Mouse (Mus musculus) hindbrain, embryonic 15.5 days (tissue): ENCODE measurements around the gene H2-M2. TPM values are rescaled to one million over a fixed set of nuclear protein-coding genes. Genes with fewer than 3 reads are reported as not detected.
"Not testable (repeated sequence)": the region's sequence is repeated elsewhere in the genome, so short reads cannot be mapped to it uniquely, and the experiment has no call there.

ENCODE experiments used
- ATAC-seq: fragments of 200-750 bp; cut with Nextera tagmentation; 2 replicates; pipeline ENCODE4 v1.8.0; 2017; ENCODE audit warnings: low read depth, moderate number of reproducible peaks, moderate TSS enrichment; ENCODE audit not compliant: low FRiP score
- H3K27ac ChIP-seq: fragments of 300-500 bp; sonication (generic); replicated peaks from 2 replicates; pipeline ENCODE4 v1.5.1; 2015; ENCODE audit warnings: mild to moderate bottlenecking, inconsistent platforms
- H3K27me3 ChIP-seq: fragments of 300-500 bp; sonication (generic); 2 replicates; pipeline ENCODE4 v1.6.1; 2015; ENCODE audit warnings: control low read depth, inconsistent platforms
- H3K36me3 ChIP-seq: fragments of 300-500 bp; sonication (generic); 2 replicates; pipeline ENCODE4 v1.6.1; 2015; ENCODE audit warnings: control low read depth, inconsistent platforms
- H3K4me1 ChIP-seq: fragments of 300-500 bp; sonication (generic); replicated peaks from 2 replicates; pipeline ENCODE4 v1.6.1; 2015; ENCODE audit warnings: control low read depth, inconsistent platforms
- H3K4me2 ChIP-seq: fragments of 300-500 bp; sonication (generic); 2 replicates; pipeline ENCODE4 v1.6.1; 2015; ENCODE audit warnings: moderate library complexity, mild to moderate bottlenecking, inconsistent platforms
- H3K4me3 ChIP-seq: fragments of 300-500 bp; sonication (generic); 2 replicates; pipeline ENCODE4 v1.5.1; 2015; ENCODE audit warnings: mild to moderate bottlenecking, inconsistent platforms
- H3K9ac ChIP-seq: fragments of 300-500 bp; sonication (generic); 2 replicates; pipeline ENCODE4 v1.6.1; 2015; ENCODE audit warnings: inconsistent platforms
- H3K9me3 ChIP-seq: fragments of 300-500 bp; sonication (generic); 2 replicates; pipeline ENCODE4 v1.6.1; 2016; ENCODE audit warnings: control low read depth, inconsistent platforms
- WGBS: fragments of 180-500 bp; shearing (Covaris S2); methylation state at CpG from one replicate; pipeline ENCODE4 v1.1.7; 2015; 5-methylcytosine and 5-hydroxymethylcytosine counted together
- polyA plus RNA-seq: library from polyadenylated mRNA; unstranded; fragments of >200 nt; fragmentation: Nextera tagmentation; extraction: Ambion mirVana; gene quantifications from 2 replicates; pipeline ENCODE4 v1.2.1, GENCODE M21; 2015

H2-M2 gene
- not detected in 2 replicates for polyA plus RNA-seq

- H3K36me3 ChIP-seq: no peaks in the 10 kb centered on the region
- H3K27me3 ChIP-seq: no peaks in the 10 kb centered on the region
- 91% methylated on average over 2 of the region's 2 CpGs for WGBS
- no peak within 1 kb of the TSS for H3K4me2 ChIP-seq
- no peaks in the 10 kb centered on the region for H3K9me3 ChIP-seq
- no peaks in the 10 kb centered on the region for H3K4me1 ChIP-seq
- no peak for ATAC-seq
- no peak within 1 kb of the TSS for H3K9ac ChIP-seq
- no peak within 1 kb of the TSS for H3K27ac ChIP-seq
- no peak within 1 kb of the TSS for H3K4me3 ChIP-seq
These were observed at the start of gene H2-M2 for GRCm38 (mm10) chr17:37483452-37483851. Gene H2-M2 (minus strand): TSS chr17:37483552.

- not testable (repeated sequence) for H3K9me3 ChIP-seq, ATAC-seq, H3K4me2 ChIP-seq, H3K27me3 ChIP-seq, H3K4me1 ChIP-seq, H3K27ac ChIP-seq, H3K9ac ChIP-seq, H3K36me3 ChIP-seq, H3K4me3 ChIP-seq
- 73% methylated on average over 1 of the region's 1 CpGs for WGBS
These were observed 42.1 kb upstream of the H2-M2 start for GRCm38 (mm10) chr17:37525427-37525826.

DNA sequence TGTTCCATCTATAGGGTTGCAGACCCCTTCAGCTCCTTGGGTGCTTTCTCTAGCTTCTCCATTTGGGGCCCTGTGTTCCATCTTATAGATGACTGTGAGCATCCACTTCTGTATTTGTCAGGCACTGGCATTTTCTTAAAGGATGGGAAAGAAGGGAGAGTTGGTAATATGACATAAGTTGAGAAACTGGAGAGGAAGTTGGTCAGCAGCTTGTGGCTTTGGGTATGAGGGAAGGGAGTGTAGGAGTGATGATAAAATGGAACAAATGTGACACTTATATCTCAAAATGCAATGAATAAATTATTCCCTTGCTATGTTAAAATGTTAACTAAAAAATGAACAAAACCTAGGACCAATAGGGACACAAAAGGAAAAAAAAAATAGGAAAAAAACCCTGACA is 41.3 kb upstream of the H2-M2 start:
- not testable (repeated sequence) for H3K4me1 ChIP-seq, ATAC-seq, H3K4me3 ChIP-seq, H3K9me3 ChIP-seq, H3K27me3 ChIP-seq, H3K36me3 ChIP-seq, H3K9ac ChIP-seq, H3K27ac ChIP-seq, H3K4me2 ChIP-seq

DNA sequence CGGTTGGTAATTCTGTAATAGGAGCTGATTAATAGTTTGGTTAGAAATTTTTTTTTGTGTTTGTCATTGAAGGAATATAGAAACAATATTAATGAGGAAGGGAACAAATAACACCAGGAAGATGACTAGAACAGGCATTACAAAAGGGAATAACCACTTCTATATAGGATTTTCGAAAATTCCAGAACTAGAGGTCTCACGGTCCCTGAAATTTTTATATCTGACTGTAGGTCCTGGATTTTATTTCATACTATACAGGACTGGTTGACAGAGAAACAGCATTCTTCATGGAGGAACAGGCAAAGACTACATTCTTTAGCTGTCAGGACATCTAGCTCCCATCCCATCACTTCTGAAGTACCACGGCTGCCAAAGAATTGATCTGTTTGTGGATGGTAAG is 24.4 kb upstream of the H2-M2 start, which contains the start of gene Olfr111:
Gene Olfr111, plus strand, starts transcription at position 301 of the 400 bp plus-strand sequence.
- Histone ChIP-seq H3K27ac (no peak within 1 kb of the TSS), H3K4me1 (no peaks in the 10 kb centered on the region), H3K4me2 (no peak within 1 kb of the TSS), H3K27me3 (no peaks in the 10 kb centered on the region), H3K4me3 (no peak within 1 kb of the TSS), H3K36me3 (no peaks in the 10 kb centered on the region), H3K9ac (no peak within 1 kb of the TSS), H3K9me3 (no peaks in the 10 kb centered on the region)
- WGBS: 91% methylated on average over 4 of the region's 4 CpGs
- no peak for ATAC-seq

GRCm38 (mm10) chr17:37491930-37492518 is 8.7 kb upstream of the H2-M2 start, which contains the start of gene Olfr110:
Gene Olfr110 (plus strand): TSS chr17:37492468.
- ATAC-seq: no peak
- 61% methylated on average over 1 of the region's 1 CpGs for WGBS
- no peak within 1 kb of the TSS for H3K4me2 ChIP-seq

GRCm38 (mm10) chr17:37458616-37459015 is 24.7 kb downstream of the H2-M2 start, which contains the start of gene Olfr109:
Gene Olfr109 (plus strand): TSS chr17:37458916.
- H3K4me3 ChIP-seq: no peak within 1 kb of the TSS
- no peak within 1 kb of the TSS for H3K27ac ChIP-seq
- no peaks in the 10 kb centered on the region for H3K36me3 ChIP-seq
- no peaks in the 10 kb centered on the region for H3K4me1 ChIP-seq
- H3K4me2 ChIP-seq: no peak within 1 kb of the TSS
- H3K9me3 ChIP-seq: no peaks in the 10 kb centered on the region
- H3K9ac ChIP-seq: no peak within 1 kb of the TSS
- H3K27me3 ChIP-seq: no peaks in the 10 kb centered on the region
- ATAC-seq: no peak
- WGBS: 94% methylated on average over 1 of the region's 1 CpGs

More at GRCm38 (mm10) chr17:37491930-37492518, 8.7 kb upstream of the H2-M2 start, which contains the start of gene Olfr110:
- no peaks in the 10 kb centered on the region for H3K36me3 ChIP-seq
- H3K4me3 ChIP-seq: no peak within 1 kb of the TSS
- no peak within 1 kb of the TSS for H3K27ac ChIP-seq
- no peaks in the 10 kb centered on the region for H3K9me3 ChIP-seq
- H3K4me1 ChIP-seq: no peaks in the 10 kb centered on the region
- H3K27me3 ChIP-seq: no peaks in the 10 kb centered on the region
- H3K9ac ChIP-seq: no peak within 1 kb of the TSS

GRCm38 (mm10) chr17:37445180-37445579 is 38.2 kb downstream of the H2-M2 start, which contains the start of gene Olfr108:
Gene Olfr108 (plus strand): TSS chr17:37445480.
- no peak for ATAC-seq
- WGBS: 75% methylated on average over 1 of the region's 1 CpGs
- Histone ChIP-seq H3K4me3 (no peak within 1 kb of the TSS), H3K9ac (no peak within 1 kb of the TSS), H3K27ac (no peak within 1 kb of the TSS), H3K36me3 (no peaks in the 10 kb centered on the region), H3K4me1 (no peaks in the 10 kb centered on the region), H3K9me3 (no peaks in the 10 kb centered on the region), H3K27me3 (no peaks in the 10 kb centered on the region), H3K4me2 (no peak within 1 kb of the TSS)

Other genes starting within 250 kb of the H2-M2 start
- gene Olfr97, start 246.2 kb downstream of the H2-M2 start, polyA plus RNA-seq: not detected in 2 replicates
- gene Olfr98, start 219.8 kb downstream of the H2-M2 start, polyA plus RNA-seq: not detected in 2 replicates
- gene H2-M3, start 213.3 kb downstream of the H2-M2 start, polyA plus RNA-seq: 0.87 and 1.5 TPM in 2 replicates
- gene Olfr99, start 200.1 kb downstream of the H2-M2 start, polyA plus RNA-seq: not detected in 2 replicates
- gene Olfr101, start 179.2 kb downstream of the H2-M2 start, polyA plus RNA-seq: not detected in 2 replicates
- gene Olfr102, start 166.5 kb downstream of the H2-M2 start, polyA plus RNA-seq: not detected in 2 replicates
- not detected in 2 replicates for gene Olfr103, start 143.9 kb downstream of the H2-M2 start, polyA plus RNA-seq
- gene Olfr104-ps, start 124.0 kb downstream of the H2-M2 start, polyA plus RNA-seq: not detected in 2 replicates
- not detected in 2 replicates for gene Olfr105-ps, start 104.5 kb downstream of the H2-M2 start, polyA plus RNA-seq
- not detected in 2 replicates for gene Olfr106-ps, start 93.2 kb downstream of the H2-M2 start, polyA plus RNA-seq
- not detected in 2 replicates for gene Olfr107, start 84.3 kb downstream of the H2-M2 start, polyA plus RNA-seq
- not detected in 2 replicates for gene Olfr108, start 38.1 kb downstream of the H2-M2 start, polyA plus RNA-seq
- not detected in 2 replicates for gene Olfr109, start 24.6 kb downstream of the H2-M2 start, polyA plus RNA-seq
- gene Olfr110, start 8.9 kb upstream of the H2-M2 start, polyA plus RNA-seq: not detected in 2 replicates
- not detected in 2 replicates for gene Olfr111, start 24.5 kb upstream of the H2-M2 start, polyA plus RNA-seq
- not detected in 2 replicates for gene Olfr112, start 85.9 kb upstream of the H2-M2 start, polyA plus RNA-seq
- gene Olfr113, start 94.1 kb upstream of the H2-M2 start, polyA plus RNA-seq: not detected in 2 replicates
- gene Olfr114, start 109.2 kb upstream of the H2-M2 start, polyA plus RNA-seq: not detected in 2 replicates
- not detected in 2 replicates for gene Olfr115, start 143.6 kb upstream of the H2-M2 start, polyA plus RNA-seq
- not detected in 2 replicates for gene Olfr116, start 143.6 kb upstream of the H2-M2 start, polyA plus RNA-seq
- gene Olfr117, start 180.2 kb upstream of the H2-M2 start, polyA plus RNA-seq: not detected in 2 replicates
- gene Olfr118, start 183.4 kb upstream of the H2-M2 start, polyA plus RNA-seq: not detected in 2 replicates
- gene Olfr119, start 213.0 kb upstream of the H2-M2 start, polyA plus RNA-seq: not detected in 2 replicates
- not detected in 2 replicates for gene Olfr120, start 238.3 kb upstream of the H2-M2 start, polyA plus RNA-seq